Mouse (Mus musculus): Measurements from ENCODE around the gene B3gnt9.
"Not testable (repeated sequence)": the region's sequence is repeated elsewhere in the genome, so short reads cannot be mapped to it uniquely, and the experiment has no call there.

Gene B3gnt9

DNA sequence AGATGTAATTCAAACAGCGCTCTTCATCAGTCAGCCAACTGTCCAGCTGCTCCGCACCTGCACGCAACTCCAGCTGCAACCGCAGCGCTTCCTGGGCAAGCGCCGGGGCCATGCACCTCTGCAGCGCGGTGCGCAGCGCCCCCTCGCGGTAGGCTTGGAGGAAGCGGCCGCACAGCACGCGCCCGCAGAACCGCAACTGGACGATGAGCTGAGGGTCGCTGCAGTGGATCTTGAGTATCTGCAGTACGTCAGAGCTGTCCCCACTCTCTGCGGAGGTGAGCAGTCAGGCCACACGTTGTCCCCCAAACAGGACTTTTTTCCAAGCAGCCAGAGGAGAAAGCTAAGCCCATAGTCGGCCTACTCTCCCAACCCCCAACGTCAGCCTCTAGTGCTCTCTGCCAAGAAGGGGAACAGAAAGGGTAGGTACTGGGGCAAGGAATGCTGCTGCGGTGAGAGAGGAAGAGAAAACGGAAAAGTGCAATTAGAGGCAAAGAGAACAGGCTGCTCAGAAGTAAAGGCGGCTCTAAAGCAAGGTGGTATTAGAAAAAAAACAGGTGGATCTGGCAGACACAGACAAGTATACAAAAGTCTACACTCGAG, 4.9 kb upstream of the B3gnt9 start:
- DNase-seq (ENCODE audit: low spot score in 2 of 2): peak; percentile 62

DNA sequence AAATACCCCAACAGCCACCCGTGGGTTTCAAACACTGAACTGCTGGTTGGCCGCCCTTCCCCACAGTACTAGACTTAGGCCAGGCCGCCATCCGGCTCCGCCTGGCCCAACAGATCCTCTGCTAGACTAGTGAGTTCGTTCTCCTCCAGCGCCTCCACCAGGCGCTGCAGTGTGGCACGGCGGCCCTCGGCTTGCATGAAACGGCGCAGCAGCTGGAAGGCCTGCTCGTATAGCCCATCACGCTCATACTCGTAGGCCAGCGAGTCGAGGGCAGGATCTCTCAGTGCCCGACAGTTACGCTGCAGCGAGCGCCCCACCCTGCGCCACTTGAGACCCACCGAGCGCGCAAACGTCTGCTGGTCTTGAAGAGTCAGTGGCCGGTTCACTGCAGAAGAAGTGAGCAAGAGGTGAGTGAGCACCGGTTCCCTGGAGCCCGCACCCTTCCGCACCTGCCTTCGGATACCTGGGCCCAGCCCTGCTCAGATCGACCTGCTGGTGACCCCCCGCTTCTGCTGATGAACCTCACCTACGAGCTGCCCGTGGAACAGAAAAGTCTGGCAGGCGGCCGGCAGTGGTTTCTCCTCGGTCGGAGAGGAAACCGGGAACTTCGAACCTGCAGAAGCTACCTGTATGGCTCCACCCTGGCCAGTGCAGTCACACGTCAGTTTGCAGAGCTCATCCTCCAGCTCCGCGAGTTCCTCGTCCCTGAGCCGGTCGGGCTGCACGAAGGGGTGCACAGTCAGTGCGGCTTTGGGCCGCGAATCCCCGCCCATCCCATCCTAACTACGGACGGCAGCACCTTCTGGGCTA, 4.2 kb upstream of the B3gnt9 start:
- no peak for DNase-seq (ENCODE audit: low spot score in 2 of 2)

DNA sequence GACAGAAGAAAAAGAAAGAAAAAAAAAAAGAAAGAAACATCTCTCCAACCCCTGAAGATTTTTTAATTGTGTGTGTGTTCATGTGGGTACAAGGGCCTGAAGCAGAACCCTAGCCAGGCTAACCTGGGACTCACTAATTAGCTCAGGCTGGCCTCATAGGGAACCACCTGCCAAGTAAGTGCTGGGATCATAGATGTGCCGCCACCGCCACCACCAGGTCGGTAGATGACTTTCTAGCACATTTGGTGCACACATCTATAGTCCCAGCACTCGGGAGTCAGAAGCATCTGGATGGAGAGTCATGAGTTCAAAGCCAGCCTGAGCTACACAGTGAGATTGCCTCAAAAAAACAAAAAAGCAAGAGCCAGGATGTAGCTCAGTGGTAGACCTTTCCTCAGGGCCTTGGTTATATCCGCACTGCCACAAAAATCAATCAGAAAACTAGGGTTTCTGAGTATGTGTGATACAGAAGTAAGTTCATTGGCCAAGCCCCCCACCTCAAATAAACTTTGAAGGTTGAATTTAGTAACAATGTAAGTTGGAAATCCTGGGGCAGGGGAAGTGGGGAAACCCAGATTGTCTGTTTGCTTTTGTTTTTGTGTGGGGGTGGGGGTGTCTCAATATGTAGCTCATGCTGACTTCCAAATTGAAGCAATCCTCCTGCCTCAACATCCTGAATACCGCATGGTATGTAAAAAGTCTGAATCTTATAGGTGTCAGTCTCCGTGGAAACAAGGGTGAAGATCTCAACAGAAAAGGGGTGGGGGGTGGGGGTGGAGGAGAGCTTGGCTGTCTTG, 2.6 kb upstream of the B3gnt9 start:
- DNase-seq (ENCODE audit: low spot score in 2 of 2): no peak

DNA sequence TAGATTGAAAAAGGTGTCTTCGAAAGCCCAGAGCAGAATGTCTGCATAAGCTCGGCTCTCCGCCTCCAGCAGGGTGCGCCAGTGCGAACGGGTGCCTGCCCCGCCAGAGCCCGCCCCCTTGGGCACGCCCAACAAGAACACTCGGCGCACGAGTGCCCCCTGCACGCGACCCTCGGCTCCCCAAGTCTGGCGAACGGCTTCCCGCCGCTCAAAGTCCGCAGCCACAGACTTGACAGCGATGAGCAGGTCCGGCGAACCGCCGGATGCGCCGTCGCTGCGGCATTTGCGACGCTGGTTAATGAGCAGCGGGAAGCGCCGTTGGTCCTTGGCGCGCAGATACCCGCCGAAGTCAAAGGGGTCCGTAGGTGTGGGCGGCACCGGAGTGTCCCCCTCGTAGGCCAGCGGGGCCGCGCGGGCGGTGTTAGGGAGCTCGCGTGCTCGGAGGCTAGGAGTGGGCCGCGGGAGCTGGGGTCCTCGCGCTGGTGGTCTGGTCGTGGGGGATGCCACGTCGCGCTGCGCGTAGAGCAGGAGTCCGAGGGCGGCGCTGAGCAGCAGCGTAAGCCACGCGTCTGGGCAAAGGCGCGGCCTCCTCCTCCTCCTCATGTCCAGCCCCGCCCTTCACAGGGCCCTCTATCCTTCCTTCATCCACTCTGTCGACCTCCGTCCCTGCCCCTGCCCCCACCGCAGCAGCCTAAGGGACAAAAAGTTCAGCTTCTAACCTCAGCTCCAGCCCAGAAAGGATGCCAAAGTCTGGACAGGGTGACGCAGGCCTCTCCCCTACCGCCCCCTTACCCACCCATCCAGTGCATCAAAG, 594 bp downstream of the B3gnt9 start:
- peak; percentile 85 to 86 for DNase-seq (ENCODE audit: low spot score in 2 of 2)

DNA sequence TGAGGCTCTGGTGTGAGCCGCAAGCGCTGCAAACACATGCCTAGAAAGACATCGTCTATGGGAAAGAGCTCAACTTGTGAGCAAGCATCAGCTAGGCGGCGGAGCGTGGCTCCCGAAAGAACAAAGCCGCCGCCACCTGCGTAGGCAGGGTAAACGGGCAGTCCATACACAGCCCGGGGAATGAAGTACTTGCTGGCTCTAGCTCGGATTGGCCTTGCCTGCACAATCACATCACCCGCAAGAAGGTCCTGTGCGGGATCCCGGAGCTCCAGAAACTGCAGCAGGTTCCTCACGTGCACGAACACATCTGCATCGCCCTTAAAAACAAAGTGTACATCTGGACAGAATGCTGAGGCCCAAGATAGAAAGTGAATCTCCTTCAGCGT, 1.2 kb downstream of the B3gnt9 start:
- DNase-seq (ENCODE audit: low spot score in 2 of 2): no peak

DNA sequence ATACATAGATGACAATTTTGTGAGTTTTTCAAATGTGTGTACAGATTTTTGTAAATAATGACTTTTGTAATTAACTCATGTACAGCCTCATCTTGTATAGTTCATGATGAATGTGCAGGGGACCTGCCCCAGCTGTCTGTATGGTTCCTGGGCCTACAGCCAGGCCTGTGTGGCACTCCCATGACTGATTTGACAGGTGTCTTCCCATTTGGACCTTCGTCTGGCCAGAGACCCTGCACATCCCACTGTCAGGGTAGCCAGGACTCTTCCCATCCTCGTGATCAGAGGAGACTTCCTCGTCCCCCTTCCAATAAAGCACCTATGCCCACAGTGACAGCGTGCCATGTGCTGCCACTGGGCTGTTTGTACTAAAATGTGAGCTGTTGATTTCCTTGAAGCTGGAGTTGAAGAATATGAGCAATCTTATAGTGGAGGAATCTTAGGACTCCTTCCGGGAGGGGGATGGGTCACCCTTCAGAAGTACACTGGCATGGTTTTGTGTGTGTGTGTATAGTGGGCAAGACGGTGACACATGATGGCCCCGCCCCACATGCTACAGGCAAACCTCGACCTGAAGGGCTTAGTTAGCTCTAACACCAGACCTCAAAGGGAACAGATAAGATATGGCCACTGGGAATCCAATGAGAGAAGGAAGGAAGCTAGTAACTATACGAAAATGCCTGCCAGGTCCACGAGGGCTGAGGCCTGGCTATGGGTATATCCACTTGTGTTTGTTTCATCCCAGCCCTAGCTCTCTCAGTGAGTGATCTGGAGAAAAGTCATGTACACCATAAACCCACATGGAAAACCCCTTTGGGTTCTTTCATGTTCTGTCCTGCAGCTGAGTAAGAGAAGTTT, 2.0 kb downstream of the B3gnt9 start:
- DNase-seq (ENCODE audit: low spot score in 2 of 2): no peak

DNA sequence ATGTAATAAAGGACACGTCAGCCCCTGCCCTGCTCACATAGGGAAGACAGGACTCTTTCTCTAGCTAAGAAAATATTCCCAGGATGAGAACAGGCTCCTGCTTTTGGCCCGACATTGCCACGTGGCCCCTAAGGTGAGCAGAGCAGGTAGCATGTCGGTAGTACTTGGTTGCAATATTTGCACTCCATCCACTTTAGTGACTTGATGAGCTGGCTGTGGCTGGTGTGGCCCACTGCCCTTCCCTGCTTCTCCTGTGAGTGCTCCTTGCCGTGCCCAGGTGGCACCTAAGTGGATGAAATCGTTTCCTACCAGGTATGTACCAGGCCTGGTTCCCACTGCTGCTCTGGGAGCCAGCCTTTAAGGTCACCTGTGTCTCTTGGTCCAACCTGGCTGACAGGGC, 3.0 kb downstream of the B3gnt9 start:
- no peak for DNase-seq (ENCODE audit: low spot score in 2 of 2)

DNA sequence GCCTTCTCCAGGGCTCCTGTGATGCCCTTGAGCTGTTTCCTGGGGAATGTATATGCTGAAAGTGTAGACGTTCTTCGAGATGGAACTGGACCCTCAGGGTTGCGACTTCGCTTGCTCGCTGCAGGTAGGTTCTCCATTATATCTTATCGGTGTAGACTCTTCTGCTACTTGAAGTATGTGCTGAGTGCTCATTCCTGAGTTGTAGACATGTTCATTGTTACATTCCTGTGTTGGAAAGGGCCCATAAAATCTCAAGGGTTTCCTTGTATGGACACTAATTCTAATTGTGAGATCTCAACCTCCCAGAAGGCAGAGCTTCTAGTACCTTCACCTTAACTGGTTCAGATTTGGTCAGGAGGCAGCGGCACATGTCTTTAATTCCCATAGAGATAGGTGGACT, 13.9 kb downstream of the B3gnt9 start:
- DNase-seq (ENCODE audit: low spot score in 2 of 2): no peak

DNA sequence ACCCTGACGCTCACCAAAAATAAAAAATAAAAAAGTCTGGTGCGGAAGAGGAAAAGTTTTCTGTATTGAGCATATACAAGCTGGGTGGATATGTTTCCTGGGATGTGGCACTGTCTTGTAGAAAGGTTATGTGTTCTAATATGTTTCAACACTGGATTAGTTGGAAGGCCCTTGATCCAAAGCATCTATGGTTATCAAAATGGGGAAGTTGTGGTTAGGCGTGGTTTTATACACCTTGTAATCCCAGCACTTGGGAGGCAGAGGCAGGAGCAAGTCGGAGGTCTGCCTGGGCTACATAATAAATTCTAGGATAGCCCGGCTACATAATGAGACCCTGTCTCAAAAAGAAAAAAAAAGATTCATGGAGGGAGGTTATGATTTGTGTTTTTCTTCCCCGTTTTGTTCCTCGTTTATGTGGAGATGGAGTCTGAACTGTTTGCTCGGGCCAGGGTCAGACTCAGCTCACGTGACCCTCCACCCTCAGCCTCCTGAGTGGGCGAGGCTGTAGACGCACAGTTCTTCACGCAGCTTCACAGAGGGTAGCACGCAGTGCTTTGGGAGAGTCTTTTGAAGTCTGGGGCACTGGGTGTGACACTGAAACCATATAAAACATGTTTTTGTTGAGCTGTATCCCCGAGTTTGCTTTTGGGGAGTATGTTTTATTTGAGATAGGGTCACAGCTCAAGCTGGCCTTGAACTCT, 17.4 kb downstream of the B3gnt9 start:
- DNase-seq (ENCODE audit: low spot score in 2 of 2): no peak

DNA sequence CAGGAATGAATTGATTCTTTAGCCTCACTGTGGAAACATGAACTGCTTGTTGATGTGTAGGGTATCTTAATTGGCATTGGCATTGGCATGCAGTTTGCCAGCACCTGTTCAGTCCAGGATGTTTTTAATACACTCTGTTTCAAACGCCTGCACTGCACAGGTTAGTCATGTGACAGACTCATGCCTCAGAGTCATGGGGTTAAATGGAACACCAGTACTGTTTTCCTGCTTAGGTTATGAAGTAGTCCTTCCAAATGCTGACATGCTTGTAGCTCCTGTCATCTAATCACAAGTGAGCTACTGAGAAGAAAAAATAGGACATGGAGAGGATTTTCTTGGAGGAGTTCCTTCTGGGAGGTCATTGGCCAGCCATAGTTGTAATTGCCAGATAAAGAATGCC, 19.7 kb downstream of the B3gnt9 start:
- DNase-seq (ENCODE audit: low spot score in 2 of 2): no peak

DNA sequence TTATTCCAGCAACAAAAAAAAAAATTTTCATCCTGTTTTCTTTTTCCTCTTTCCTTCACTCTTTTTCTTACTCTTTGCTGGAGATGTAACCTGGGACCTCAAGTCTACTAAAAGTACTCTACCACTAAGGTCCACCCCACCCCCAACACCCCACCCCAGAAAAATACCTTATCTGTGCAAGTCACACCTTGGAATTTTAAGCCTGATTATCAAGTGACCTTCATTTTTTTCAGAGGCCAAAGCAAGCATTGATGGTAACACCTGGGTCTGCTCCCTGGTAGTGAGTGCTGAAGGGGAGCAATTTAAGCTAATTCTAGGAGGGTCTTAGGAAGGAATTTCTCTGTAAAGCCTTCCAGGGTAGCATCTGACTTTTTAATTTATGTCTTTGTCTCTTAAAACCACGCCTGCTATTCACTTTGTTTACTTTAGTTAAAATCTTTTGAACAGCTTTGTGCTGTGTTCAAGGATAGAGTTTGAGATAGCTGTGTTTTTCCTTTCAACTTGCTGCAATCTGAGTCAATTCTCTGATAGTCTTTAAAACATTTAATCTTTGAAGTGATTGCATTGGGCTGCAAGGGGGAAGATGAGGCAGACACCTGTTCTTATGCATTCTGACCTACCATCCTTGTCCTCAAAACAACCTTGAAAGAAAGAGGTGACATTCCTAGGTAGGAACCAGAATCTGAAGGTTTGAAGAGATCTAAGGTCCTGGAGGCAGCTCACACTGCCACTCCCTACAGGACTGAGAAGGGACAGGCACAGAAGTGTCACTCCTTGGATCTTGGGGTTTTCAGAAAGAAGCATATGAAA, 21.6 kb downstream of the B3gnt9 start:
- DNase-seq (ENCODE audit: low spot score in 2 of 2): no peak

DNA sequence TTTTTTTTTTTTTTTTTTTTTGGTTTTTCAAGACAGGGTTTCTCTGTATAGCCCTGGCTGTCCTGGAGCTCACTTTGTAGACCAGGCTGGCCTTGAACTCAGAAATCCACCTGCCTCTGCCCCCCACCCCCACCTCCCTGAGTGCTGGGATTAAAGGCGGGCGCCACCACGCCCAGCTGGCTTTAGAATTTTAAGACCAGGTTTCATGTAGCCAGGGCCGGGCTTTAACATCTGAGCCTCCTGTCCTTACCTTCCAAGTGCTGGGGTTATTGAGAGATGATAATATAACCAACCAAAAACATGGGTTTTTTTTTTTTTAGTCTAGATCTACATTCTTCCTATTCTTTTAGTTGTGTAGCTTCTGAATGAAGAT, 22.6 kb downstream of the B3gnt9 start:
- DNase-seq (ENCODE audit: low spot score in 2 of 2): not testable (repeated sequence)

DNA sequence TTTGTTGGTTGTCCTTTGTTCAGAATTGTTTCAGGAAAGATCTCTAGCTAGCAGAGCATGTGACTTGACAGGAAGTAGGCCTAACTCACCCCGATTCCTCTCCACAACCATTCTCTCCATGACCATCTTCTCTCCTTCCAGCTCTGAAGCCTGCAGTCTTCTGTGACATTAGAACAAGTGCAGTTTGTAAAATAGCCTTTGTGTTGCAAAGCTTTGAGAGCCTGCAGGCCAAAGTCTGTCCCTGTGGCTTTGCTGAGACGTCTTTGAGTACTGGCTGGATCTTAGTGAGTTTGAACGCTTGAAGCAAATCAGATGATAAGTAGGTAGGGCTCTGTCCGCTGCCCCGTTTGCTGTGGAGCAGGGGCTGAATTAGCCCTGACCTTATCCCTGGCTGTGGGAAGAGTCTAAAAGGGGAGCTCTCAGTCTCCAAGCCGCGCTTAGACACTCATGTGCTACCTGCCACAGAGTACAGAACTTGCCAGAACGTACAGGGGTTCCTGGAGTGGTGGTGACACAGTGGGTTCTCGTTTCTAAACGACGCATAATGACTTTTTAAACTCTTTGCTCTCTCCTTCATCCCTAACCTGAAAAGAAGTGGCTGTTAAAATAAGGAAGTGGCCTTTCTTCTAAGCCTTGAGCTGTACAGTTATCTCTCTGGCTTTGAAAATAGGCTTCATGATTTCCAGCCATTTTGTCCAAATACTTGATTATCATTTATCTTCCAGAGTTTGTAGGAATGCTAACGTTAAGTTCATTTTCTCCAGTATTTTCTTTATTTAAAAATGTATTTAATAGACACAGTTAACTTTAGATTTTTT, 23.2 kb downstream of the B3gnt9 start:
- no peak for DNase-seq (ENCODE audit: low spot score in 2 of 2)

DNA sequence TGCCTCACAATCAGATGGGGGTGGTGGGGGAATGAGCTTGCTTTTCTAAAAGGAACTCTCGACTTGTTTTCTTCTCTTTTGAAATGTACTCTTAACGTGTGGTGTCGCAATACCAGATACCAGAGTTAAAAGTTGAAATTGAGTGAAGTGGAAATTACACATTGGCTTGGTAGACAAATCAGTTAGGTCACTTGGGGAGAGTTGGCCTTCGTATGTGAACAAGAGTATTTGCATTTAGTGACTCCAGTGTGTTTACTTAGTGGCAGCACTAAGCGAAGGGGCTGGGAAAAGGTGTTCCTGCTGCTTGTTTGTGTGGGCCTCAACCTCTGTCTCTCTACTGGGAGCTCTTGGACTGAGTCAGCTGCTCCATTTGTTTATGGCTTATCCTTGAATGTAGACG, 29.0 kb downstream of the B3gnt9 start:
- no peak for DNase-seq (ENCODE audit: low spot score in 2 of 2)

DNA sequence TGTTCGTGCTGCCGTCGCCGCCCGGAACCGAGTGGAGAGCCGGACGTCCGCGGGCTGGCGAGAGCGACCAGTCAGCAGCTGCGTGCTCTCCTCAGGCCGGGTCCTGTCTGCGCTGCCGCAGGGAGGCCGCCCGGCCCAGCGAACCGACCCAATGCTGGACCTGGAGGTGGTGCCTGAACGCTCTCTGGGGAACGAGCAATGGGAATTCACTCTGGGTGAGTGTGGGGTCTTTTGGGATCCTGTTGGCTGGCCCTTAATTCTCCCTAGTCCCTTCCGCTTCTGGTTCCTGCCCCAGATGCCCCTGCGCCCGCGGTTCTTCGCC, 29.7 kb downstream of the B3gnt9 start:
- no peak for DNase-seq (ENCODE audit: low spot score in 2 of 2)

DNA sequence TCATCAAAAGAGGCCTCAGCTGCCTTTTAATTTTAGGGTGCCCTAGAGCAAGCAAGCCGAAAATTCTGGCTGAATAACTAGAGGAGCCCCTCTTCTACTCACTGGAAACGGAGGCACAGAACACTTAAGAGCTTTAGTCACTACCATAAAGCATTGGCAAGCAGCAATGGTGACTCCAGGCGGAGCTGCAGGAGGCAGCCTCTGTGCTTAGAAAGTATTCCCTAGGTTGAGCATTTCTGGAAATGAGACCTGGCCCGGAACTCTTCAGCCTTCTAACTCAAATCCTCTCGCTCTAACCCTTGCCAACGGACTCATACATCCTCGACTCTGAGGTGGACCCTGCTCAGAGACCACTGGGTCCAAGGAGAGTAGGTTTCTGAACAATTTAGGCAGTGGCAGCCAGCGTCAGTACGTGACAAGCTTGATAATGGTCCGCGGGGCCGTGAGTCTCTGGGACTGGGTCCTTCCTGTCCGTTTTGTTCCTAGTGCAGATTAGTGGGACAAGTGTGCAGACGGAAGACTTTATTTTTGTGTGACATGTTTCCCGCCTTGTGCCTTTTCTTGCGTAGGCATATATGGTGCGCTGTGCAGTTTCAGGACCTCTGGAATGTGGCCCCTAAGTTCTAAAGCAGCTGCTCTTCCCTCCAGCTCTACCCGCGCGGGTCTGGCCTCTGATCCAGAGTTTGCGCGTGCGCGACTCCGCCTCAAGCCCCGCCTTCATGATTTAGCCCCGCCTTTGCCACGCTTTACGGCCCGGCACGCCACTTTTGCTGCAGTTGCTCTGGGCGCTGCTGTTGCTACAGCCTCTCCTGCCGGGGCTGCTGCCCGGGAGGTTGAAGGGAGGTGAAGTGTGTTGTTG, 30.3 kb downstream of the B3gnt9 start, which contains the start of gene D230025D16Rik:
Gene D230025D16Rik, plus strand, starts transcription at position 733 of the 859 bp plus-strand sequence.
- peak; percentile 92 to 93 for DNase-seq (ENCODE audit: low spot score in 2 of 2)

DNA sequence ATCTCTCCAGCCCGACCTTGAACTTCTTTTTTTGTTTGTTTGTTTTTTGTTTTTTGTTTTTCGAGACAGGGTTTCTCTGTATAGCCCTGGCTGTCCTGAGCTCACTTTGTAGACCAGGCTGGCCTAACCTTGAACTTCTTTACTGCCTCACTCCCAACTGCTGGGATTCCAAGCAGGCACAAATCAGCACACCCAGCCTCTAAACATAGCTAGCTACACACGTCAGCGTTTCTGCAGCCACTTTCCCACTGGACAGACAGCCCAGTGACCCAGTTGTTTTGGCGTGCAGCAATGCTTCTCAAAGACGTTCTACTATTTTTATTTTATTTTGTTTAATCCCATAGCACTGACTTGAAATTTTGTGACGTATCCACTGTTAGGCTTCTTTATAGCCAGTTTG, 31.1 kb downstream of the B3gnt9 start:
- DNase-seq (ENCODE audit: low spot score in 2 of 2): no peak

Measured in spleen, postnatal 36 days (tissue).